Mouse (Mus musculus) heart, postnatal 0 days (tissue): ENCODE measurements around the gene Pcsk5. TPM values are rescaled to one million over a fixed set of nuclear protein-coding genes. Genes with fewer than 3 reads are reported as not detected.

Experiments
- ATAC-seq: fragments of 200-750 bp; cut with Nextera tagmentation; 2 replicates; pipeline ENCODE4 v1.8.0; 2017; ENCODE audit warnings: low read depth, moderate number of reproducible peaks, moderate library complexity; ENCODE audit not compliant: insufficient read depth
- DNase-seq: peaks from one replicate; pipeline ENCODE4 v3.0.0-alpha.2; 2016; ENCODE audit warnings: low spot score
- H3K27ac ChIP-seq: fragments of 300-500 bp; sonication (generic); 2 replicates; pipeline ENCODE4 v1.5.1; 2014; ENCODE audit warnings: low read depth, mild to moderate bottlenecking
- H3K27me3 ChIP-seq: fragments of 300-500 bp; sonication (generic); 2 replicates; pipeline ENCODE4 v1.6.1; 2014; ENCODE audit warnings: low read length, mixed read lengths; ENCODE audit not compliant: control insufficient read depth, insufficient read depth
- H3K36me3 ChIP-seq: fragments of 300-500 bp; sonication (generic); replicated peaks from 2 replicates; pipeline ENCODE4 v1.6.1; 2014; ENCODE audit warnings: low read length, mixed read lengths; ENCODE audit not compliant: control insufficient read depth, insufficient read depth
- H3K4me1 ChIP-seq: fragments of 300-500 bp; sonication (generic); 2 replicates; pipeline ENCODE4 v1.6.1; 2014; ENCODE audit warnings: antibody characterized with exemption; ENCODE audit not compliant: control insufficient read depth, insufficient read depth
- H3K4me2 ChIP-seq: fragments of 300-500 bp; sonication (generic); 2 replicates; pipeline ENCODE4 v1.6.1; 2014; ENCODE audit warnings: low read depth, mild to moderate bottlenecking, low read length, moderate library complexity
- H3K4me3 ChIP-seq: fragments of 300-500 bp; sonication (generic); 2 replicates; pipeline ENCODE4 v1.5.1; 2014; ENCODE audit warnings: low read depth, low read length
- H3K9ac ChIP-seq: fragments of 300-500 bp; sonication (generic); replicated peaks from 2 replicates; pipeline ENCODE4 v1.6.1; 2014; ENCODE audit warnings: low read depth, low read length, mixed read lengths
- H3K9me3 ChIP-seq: fragments of 300-500 bp; sonication (generic); replicated peaks from 2 replicates; pipeline ENCODE4 v1.6.1; 2016; ENCODE audit warnings: low read length; ENCODE audit not compliant: control insufficient read depth
- CTCF ChIP-seq: IDR thresholded peaks from 2 replicates; pipeline ENCODE4 v1.5.1; 2016; ENCODE audit warnings: antibody characterized with exemption, control low read depth, low read depth
- EP300 ChIP-seq: IDR thresholded peaks from 2 replicates; pipeline ENCODE4 v1.6.1; 2016; ENCODE audit warnings: antibody characterized with exemption, low read depth
- whole genome bisulfite sequencing: fragments of 180-500 bp; shearing (Covaris S2); extraction: QIAGEN DNeasy Blood & Tissue Kit; methylation state at CpG from one replicate; pipeline ENCODE4 v1.1.7; 2014; 5-methylcytosine and 5-hydroxymethylcytosine counted together
- polyA plus RNA-seq: library from polyadenylated mRNA; unstranded; fragments of >200 nt; fragmentation: Nextera tagmentation; extraction: Ambion mirVana; gene quantifications from 2 replicates; pipeline ENCODE4 v1.2.1, GENCODE M21; 2015
- total RNA-seq: library from RNA; depleted of rRNA; stranded (reverse); fragments of >200 nt; gene quantifications from 2 replicates; pipeline ENCODE4 v1.2.3, GENCODE M21; 2014; ENCODE audit warnings: low replicate concordance

Pcsk5 gene
- total and polyA plus RNA-seq, 2 experiments from 2014 or later = 4.8 to 7.9 TPM

DNA sequence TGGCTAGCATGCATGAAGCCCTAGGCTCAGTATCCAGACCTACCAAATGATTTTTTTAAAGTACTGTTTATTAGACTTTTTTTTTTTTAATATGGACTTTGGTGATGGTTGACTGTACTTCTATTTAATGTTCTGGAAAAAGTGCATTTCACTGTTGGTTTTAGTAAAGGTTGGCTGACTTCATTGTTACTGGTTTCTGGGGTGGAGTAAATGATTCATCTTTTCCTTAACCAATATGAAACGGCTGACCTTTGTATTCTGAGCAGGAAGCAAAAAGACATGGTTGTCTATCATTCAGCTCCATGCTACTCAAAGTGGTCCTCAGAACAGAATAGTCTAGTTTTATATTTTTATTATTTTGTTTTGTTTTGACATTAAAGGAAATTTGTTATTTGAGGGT lies 452.0 kb downstream of the Pcsk5 start:
- no peaks in the 10 kb centered on the region for H3K27me3 ChIP-seq
- WGBS = 55% methylated on average over 1 of the region's 1 CpGs

GRCm38 (mm10) chr19:17385022-17385421 lies 452.4 kb downstream of the Pcsk5 start:
- 79% methylated on average over 4 of the region's 4 CpGs for WGBS
- H3K4me1 ChIP-seq = no peaks in the 10 kb centered on the region
- no peaks in the 10 kb centered on the region for H3K27me3 ChIP-seq
- H3K27ac ChIP-seq = no peak overlapping the region
- no peak for TF ChIP-seq EP300
- TF ChIP-seq CTCF = no peak
- H3K36me3 ChIP-seq = no peaks in the 10 kb centered on the region
- ATAC-seq (no peak), DNase-seq (no peak)
- H3K4me2 ChIP-seq = no peak overlapping the region
- H3K4me3 ChIP-seq = no peak overlapping the region
- no peaks in the 10 kb centered on the region for H3K9me3 ChIP-seq
- no peak overlapping the region for H3K9ac ChIP-seq

More for the DNA sequence above, 452.0 kb downstream of the Pcsk5 start:
- Histone ChIP-seq H3K9me3 (no peaks in the 10 kb centered on the region), H3K9ac (no peak overlapping the region), H3K4me3 (no peak overlapping the region), H3K27ac (no peak overlapping the region), H3K4me2 (no peak overlapping the region), H3K4me1 (no peaks in the 10 kb centered on the region), H3K36me3 (no peaks in the 10 kb centered on the region)
- DNase-seq = no peak
- TF ChIP-seq EP300 = no peak
- TF ChIP-seq CTCF = no peak
- no peak for ATAC-seq

DNA sequence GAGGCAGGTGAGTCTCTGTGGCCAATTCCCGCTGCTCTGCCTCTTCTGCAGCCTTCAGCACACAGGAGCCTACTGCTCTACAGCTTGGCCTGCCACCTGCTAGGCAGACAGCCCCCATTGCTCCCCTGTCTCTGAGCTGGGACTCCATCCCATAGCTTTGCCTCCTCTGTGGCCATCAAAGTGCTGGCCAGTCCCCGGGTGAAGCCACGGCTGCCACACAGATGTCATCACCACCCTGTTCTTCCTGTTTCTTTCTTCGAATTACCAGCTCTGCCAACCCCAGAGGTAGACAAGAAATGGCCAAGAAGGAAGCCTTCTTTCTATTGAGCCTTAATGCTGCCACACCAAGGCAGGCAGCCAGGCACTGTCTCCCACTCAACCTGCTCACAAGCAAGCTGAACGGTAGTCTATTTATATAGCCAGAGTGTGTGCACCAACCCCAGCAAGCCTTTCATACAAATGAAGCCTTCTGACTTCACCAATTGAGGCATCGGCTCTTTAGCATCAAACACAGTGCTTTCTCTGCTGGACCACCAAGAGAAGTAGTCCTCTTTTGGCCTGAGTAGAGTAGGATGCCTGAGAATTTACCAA lies 454.5 kb downstream of the Pcsk5 start:
- Histone ChIP-seq H3K36me3 (no peaks in the 10 kb centered on the region), H3K4me3 (no peak overlapping the region), H3K4me2 (no peak overlapping the region), H3K9ac (no peak overlapping the region), H3K9me3 (no peaks in the 10 kb centered on the region), H3K4me1 (no peaks in the 10 kb centered on the region), H3K27me3 (no peaks in the 10 kb centered on the region), H3K27ac (no peak overlapping the region)
- TF ChIP-seq CTCF (no peak), EP300 (no peak)
- 65% methylated on average over 6 of the region's 6 CpGs for WGBS
- no peak for ATAC-seq
- no peak for DNase-seq
